Mouse (Mus musculus): ENCODE data around the gene Cav2. TPM values are rescaled to one million over a fixed set of nuclear protein-coding genes. Genes with fewer than 3 reads are reported as not detected.

Cav2 gene
- total RNA-seq, 2 experiments from 2014 or later: 32.9 to 33.3 TPM

DNA sequence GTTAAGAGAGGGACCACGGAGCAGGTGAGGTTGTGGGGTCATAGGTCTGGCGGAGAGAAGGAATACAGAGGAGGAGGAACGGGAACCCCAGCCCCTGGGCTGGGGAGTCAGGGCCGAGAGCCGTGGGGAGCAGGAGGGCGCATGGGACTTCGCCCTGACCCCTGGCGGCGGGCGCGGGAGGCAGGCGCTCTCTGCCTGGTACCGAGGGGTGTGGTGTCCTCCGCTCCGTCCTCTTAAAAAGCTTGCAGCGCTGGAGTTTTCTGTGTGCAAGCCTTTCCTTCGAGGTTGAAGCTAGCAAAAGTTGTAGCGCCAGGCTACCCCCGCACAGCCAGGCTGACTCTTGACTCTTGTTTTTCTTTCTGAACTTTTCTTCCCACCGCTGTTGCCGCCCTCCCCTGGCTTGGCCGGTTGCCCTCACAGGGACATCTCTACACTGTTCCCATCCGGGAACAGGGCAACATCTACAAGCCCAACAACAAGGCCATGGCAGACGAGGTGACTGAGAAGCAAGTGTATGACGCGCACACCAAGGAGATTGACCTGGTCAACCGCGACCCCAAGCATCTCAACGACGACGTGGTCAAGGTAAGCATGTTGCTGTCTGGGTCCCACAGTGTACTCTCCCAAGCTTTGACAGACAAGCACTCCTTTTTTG lies 26.6 kb downstream of the Cav2 start:
- DNase-seq (ENCODE audit: low spot score in 2 of 2): peak in 1 of 2 experiments; percentile 34
- intact Hi-C loops (cut with DNase I): loop anchor here (5.0 kb wide), 2 partner anchors 50 to 200 kb away; no protein-coding TSS in a partner anchor

DNA sequence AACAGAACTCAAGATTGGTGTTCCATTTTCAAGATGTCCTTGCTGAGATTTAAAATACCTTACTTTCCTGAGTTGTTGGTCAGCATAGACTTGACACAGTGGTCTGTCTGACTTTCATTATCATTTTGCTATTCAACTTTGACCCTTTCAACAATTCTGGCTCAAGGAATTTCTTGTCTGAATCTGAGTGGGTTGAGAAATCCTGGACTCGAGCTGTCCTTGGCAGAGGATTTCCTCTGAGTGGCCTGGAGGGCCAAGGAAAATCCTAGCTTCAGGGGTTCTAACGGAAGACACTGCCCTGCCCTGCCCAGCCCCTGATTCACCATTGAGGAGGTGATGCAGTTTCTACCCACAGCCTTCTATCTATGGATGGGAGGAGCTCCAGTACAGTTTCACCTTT lies 27.7 kb downstream of the Cav2 start:
- intact Hi-C loops (cut with DNase I): loop anchor here (5.0 kb wide), 2 partner anchors 49 to 201 kb away; no protein-coding TSS in a partner anchor
- no peak for DNase-seq (ENCODE audit: low spot score in 2 of 2)

DNA sequence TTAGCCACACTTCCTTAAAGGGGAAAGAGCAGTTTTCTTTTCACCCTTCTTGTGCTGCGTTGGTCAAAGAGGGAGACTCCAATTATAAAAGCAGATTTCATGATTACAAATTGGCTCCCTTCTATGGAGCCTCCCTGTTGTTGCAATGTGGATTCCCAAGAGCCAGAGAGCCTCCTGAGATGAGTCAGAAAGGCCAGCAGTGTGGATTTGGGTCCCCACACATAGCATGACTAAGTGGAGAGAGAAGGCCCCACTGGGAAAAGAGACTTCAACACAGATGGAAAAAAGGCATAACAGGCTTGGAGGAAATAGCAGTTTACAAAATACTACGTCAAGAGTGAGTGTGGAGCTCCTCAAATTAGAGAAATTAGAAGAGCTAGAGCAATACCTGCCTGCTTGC lies 28.3 kb downstream of the Cav2 start:
- intact Hi-C loops (cut with DNase I): loop anchor here (5.0 kb wide), 2 partner anchors 48 to 202 kb away; no protein-coding TSS in a partner anchor
- DNase-seq (ENCODE audit: low spot score in 2 of 2): no peak

DNA sequence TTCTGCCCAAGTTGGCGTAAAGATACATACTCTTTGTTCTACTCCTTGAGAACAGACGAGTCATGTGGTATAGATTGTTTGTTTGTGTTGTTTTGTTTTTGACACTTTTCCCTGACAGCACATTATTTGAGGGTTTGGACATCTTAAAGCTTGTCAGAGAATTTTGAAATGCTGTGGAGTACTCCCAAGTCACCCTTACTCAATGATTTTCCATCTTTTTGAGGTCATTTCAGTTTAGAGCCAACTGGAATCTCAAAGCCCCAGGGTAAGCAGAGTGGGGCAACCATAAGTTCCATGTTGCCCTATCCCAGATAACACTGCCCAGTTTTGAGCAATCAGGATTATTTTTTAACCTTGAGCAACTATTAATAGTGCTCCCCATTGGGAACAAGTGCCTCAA lies 33.3 kb downstream of the Cav2 start:
- no peak for DNase-seq (ENCODE audit: low spot score in 2 of 2)
- intact Hi-C loops (cut with DNase I): no loop called here

DNA sequence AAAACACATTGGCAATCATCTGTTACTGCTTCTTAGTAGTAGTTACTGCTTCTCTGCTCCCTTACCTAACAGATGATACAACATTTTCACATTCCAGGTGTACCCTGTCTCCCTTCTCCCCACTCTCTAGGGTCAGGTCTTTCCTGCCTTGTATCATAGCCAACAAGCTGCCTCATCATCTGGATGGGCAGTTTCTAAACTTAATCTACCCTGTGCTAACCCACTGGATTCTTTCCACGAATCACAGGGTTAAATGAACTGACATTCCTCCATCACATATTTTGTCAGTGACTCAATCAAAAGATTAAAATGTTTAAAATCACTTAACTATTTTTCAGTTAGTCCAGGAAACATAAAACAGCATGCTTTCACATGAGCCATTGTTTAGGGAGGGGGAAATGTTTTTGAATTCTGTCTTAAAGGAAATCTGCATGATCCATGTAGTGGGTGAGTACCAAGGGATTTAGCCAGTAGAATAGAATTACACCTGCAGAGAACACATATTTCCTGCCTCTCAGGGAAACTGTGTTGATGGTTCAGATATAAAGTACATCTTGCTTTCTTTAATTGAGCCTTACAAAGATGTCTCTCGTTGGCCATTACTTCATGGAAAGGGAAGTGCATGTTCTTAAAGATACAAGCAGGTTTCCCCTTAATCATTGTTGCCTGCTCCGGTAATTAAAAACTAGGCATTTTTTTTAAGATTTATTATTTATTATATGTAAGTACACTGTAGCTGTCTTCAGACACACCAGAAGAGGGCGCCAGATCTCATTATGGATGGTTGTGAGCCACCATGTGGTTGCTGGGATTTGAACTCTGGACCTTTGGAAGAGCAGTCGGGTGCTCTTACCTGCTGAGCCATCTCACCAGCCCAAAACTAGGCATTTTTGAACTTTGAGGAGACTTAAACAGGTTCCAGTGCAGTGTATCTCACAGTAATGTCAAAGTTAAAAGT lies 34.0 kb downstream of the Cav2 start:
- intact Hi-C loops (cut with DNase I): no loop called here
- no peak for DNase-seq (ENCODE audit: low spot score in 2 of 2)

DNA sequence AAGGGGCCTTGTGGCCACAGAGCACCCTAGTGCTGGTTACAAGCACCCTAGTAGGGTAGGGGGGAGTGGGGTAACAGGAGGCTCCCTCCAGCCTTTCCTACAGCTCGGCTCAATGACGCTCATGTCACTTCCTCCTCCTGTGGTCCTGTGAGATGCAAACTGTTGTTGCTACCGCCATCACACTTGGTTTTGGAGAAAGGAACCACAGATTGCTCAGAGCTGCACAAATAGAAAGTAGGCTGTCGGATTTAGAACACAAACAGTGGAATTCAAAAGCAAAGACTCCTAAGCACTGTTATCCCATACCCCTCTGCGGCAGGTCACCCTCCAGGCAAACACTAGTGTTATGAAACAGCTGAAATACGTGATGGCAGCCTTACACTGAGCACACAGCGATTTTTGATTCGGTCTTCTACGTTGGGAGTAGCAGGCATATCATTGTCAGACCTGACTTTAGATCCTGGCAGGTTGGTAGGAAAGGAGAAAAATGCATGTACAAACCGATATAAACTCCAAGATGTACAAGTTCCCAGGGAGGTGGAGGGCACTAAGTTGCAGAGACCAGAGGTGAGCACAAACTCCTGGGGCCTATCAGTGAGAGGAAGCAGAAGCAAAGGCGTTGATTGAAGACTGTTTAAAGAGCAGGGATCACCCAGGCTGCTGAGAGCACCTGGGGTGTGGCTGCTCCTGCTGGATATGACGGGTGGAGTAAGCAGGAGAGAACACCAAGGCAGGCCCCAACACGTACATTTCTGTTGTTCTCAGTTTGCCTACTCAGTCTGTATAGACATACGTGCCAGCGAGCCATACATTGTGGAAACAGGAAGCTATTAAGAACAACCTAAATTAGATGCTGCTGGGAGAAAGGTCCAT lies 35.5 kb downstream of the Cav2 start:
- intact Hi-C loops (cut with DNase I): no loop called here
- DNase-seq (ENCODE audit: low spot score in 2 of 2): no peak

DNA sequence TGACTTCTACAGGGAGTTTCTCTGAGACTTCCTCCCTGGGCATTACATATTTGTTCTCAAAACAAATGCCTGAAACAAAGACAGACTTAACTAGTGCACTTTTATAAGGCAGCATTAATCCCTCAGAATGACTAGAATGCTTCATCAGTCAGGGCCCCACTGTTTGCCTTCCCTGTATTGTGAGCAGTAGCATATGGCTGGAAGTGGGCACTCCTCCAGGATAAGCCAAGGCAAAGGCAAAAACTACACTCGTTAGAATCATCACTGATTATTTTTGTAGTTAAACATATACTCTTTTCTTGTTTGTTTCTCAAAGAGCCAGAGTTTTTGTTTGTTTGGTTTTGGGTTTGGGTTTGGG lies 36.2 kb downstream of the Cav2 start:
- intact Hi-C loops (cut with DNase I): no loop called here
- no peak for DNase-seq (ENCODE audit: low spot score in 2 of 2)

DNA sequence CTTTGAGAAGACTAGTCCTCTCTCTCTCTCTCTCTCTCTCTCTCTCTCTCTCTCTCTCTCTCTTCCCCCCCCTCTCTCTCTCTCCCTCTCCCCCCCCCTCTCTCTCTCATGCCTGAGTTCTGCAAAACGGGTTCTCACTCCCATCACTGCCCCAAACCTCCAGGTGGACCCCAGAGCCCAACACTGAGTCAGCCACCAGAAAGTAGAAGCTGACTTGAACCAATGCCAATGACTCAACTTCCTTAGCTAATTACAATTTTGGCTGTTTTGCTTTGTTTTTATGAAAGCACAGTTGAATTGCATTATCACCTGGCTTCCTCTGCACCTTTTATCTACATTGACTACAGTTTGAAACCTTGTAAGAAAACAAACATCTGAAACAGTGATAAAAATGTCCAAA lies 37.0 kb downstream of the Cav2 start:
- intact Hi-C loops (cut with DNase I): no loop called here
- no peak for DNase-seq (ENCODE audit: low spot score in 2 of 2)

DNA sequence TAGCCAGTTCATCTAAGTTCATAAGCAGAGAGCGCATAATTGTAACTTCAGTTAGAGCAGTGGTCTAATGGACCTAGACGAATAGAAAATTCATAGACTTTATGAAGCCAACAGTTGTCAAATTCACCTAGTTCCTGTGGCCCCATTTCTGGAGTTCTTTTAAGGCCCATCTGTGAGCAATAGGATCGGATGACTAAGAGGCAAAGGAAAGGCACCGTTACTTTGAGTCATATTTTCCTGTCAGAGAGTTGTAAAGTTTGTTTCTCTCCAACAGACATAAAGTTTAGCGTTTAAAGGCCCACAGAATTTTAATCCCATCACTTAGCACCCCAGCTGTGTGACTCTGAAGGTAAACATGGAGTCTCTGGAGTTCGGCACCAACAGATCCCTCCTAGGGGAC lies 41.0 kb downstream of the Cav2 start:
- intact Hi-C loops (cut with DNase I): no loop called here
- no peak for DNase-seq (ENCODE audit: low spot score in 2 of 2)

DNA sequence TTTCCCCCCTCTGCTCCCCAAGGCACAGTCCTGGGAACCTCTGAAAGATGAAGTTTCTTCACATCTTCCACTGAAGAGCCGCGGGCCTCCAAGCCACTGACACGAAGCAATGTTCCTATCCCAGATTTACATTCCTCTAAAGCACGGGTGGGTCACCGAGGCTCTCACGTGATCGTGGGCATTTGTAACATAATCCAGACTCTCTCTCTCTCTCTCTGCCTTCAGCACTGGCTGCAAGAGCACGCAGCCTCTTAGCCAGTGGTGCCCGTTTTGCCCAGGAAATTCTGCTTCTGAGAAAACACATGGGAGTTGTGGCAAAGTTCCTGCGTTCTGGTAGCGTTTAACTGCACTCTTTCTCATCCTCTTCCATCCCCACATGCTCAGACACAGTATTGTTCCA lies 46.2 kb downstream of the Cav2 start:
- intact Hi-C loops (cut with DNase I): no loop called here
- no peak for DNase-seq (ENCODE audit: low spot score in 2 of 2)

DNA sequence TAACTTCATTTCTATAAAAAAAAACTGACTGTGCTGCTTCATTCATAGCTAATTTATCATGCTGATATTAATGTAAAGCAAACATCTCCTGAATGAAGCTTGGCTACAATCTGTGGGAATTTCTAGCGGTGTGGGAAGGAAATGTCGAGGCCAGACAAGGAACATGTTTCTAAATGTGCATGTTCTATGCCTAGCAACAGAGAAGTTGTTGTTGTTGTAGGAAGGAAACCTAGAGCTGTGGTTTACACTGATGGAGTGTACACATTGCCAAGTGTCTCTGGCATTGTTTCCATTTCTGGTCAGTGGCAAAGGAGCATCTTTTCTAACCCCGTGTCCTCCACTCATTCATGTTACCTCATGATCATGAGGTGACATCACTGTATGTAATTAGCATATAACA lies 48.8 kb downstream of the Cav2 start:
- intact Hi-C loops (cut with DNase I): no loop called here
- no peak for DNase-seq (ENCODE audit: low spot score in 2 of 2)

DNA sequence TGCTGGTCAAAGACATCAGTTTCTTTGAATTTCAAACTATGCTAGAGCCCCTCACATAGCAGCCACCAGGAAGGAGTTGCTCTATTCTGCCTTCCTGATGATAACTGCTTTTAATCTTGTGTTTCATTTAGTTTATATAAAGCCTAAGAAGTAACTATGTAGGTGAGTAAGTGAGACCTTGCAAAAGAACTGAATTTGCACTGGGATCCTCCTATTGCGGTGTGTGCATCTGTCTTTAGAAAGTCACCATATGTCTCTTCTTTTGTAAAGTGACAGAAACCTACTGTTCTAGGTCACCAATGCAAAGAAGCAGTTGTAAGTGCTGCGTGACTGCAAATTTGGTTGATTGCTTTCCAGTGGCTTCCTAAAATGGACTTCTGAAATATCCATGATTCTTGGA lies 56.7 kb downstream of the Cav2 start:
- intact Hi-C loops (cut with DNase I): no loop called here

More for the DNA sequence above, 56.7 kb downstream of the Cav2 start:
- DNase-seq (ENCODE audit: low spot score in 2 of 2): no peak

Other genes starting within 250 kb of the Cav2 start
- gene Tes, start 216.0 kb upstream of the Cav2 start, total RNA-seq (2021): 1 to 10 TPM; 4.0 to 4.2 TPM
- gene Cav1, start 25.1 kb downstream of the Cav2 start, total RNA-seq (2021): 10 to 100 TPM; 15.5 to 20.0 TPM
- gene Met, start 182.6 kb downstream of the Cav2 start, total RNA-seq (2021): 10 to 100 TPM in 1 of 2 experiments, 1 to 10 TPM in 1; 9.9 to 15.5 TPM